Comparison of ENCODE assay signal across 17 mouse cellular contexts in genomic region chr8:121366655-121367054, GRCm38 (mm10).
A peak's percentile ranks its signal among the peaks of the same experiment; 100 is the strongest.
DNase-seq lines count a peak whose midpoint lies in the region; ATAC-seq and TF ChIP-seq lines count a peak whose summit lies in the region.
"Had no signal": no experiment of that assay in that cellular context is flagged by ENCODE, and none has a peak within 500 bp of the region (broad histone marks: within the 10 kb centered on the region; RNA-seq: fewer than 3 reads in every experiment).

No protein-coding gene starts in this region.

- no peak for ATAC-seq in heart, embryonic 11.5 days (replicated peaks; ENCODE audit: insufficient number of reproducible peaks, low FRiP score, low TSS enrichment)
- ATAC-seq in kidney, embryonic 14.5 days (ENCODE audit: low FRiP score, low TSS enrichment): 0 out of 2 replicates have a peak, but pooled peaks have one; percentile 26
- peak; percentile 53; the same call in 1 of the 2 replicates for ATAC-seq in lung, embryonic 15.5 days (ENCODE audit: borderline replicate concordance, extremely low read depth, low FRiP score, low TSS enrichment)
- ATAC-seq: activated CD4-positive, CD25-positive, alpha-beta regulatory T cell, adult 4 months; forebrain, embryonic 16.5 days; hindbrain, embryonic 16.5 days; Patski had no signal

- peaks cover 41% of the 10 kb centered on the region for H3K4me1 ChIP-seq in heart, embryonic 10.5 days
- H3K4me1 ChIP-seq in heart, embryonic 11.5 days (ENCODE audit: control insufficient read depth, insufficient read depth, low read length): peaks cover 3% of the 10 kb centered on the region; the same call in 1 of the 2 replicates
- H3K4me1 ChIP-seq in kidney, embryonic 14.5 days (ENCODE audit: control insufficient read depth, insufficient read depth, low read length): peaks cover 30% of the 10 kb centered on the region
- no peaks in the 10 kb centered on the region for H3K4me1 ChIP-seq in kidney, adult 2 months (ENCODE audit: control insufficient read depth, insufficient read depth, low read length)
- H3K4me1 ChIP-seq in lung, embryonic 15.5 days: peaks cover 20% of the 10 kb centered on the region
- H3K4me1 ChIP-seq in lung, adult 2 months (ENCODE audit: control insufficient read depth, insufficient read depth, low read length): no peaks in the 10 kb centered on the region

- no peaks in the 10 kb centered on the region for H3K36me3 ChIP-seq in heart, embryonic 10.5 days
- no peaks in the 10 kb centered on the region for H3K36me3 ChIP-seq in heart, embryonic 11.5 days (ENCODE audit: control insufficient read depth, insufficient read depth, low read length)
- H3K36me3 ChIP-seq in kidney, embryonic 14.5 days (ENCODE audit: control insufficient read depth, insufficient read depth, low read length): no peaks in the 10 kb centered on the region
- no peaks in the 10 kb centered on the region for H3K36me3 ChIP-seq in kidney, adult 2 months (ENCODE audit: control insufficient read depth, insufficient read depth, low read length)
- no peaks in the 10 kb centered on the region for H3K36me3 ChIP-seq in lung, embryonic 15.5 days
- H3K36me3 ChIP-seq: embryonic facial prominence, embryonic 13.5 days; limb, embryonic 15.5 days had no signal

- peaks cover 4% of the 10 kb centered on the region; the same call in 1 of the 2 replicates for H3K27me3 ChIP-seq in heart, embryonic 10.5 days (ENCODE audit: insufficient read depth, poor library complexity, severe bottlenecking)
- peaks cover 4% of the 10 kb centered on the region; the same call in 1 of the 2 replicates for H3K27me3 ChIP-seq in heart, embryonic 11.5 days (ENCODE audit: control insufficient read depth, insufficient read depth, low read length)
- H3K27me3 ChIP-seq in kidney, embryonic 14.5 days (ENCODE audit: control insufficient read depth, insufficient read depth, low read length): no peaks in the 10 kb centered on the region
- H3K27me3 ChIP-seq in kidney, adult 2 months (replicated peaks; ENCODE audit: control insufficient read depth, insufficient read depth, low read length): no peaks in the 10 kb centered on the region
- 0 out of 2 replicates have a peak, but pooled peaks cover 4% of the 10 kb centered on the region for H3K27me3 ChIP-seq in lung, embryonic 15.5 days

- no peak for TF ChIP-seq CTCF in kidney, adult 2 months (conservative IDR thresholded peaks at IDR 0.05; ENCODE audit: insufficient read depth, insufficient read length, low read depth, low read length)
- TF ChIP-seq CTCF in lung, adult 2 months (IDR thresholded peaks at IDR 0.05; ENCODE audit: insufficient read depth, low read length): no peak

- no peak overlapping the region for H3K4me2 ChIP-seq in heart, embryonic 11.5 days
- H3K4me2 ChIP-seq in kidney, embryonic 14.5 days (replicated peaks; ENCODE audit: low read depth, low read length): no peak overlapping the region
- no peak overlapping the region for H3K4me2 ChIP-seq in lung, embryonic 15.5 days
- H3K4me2 ChIP-seq: embryonic facial prominence, embryonic 13.5 days; limb, embryonic 15.5 days had no signal

- H3K9me3 ChIP-seq in heart, embryonic 10.5 days: no peaks in the 10 kb centered on the region
- no peaks in the 10 kb centered on the region for H3K9me3 ChIP-seq in heart, embryonic 11.5 days (replicated peaks; ENCODE audit: control insufficient read depth, low read length)
- no peaks in the 10 kb centered on the region for H3K9me3 ChIP-seq in kidney, embryonic 14.5 days (ENCODE audit: control insufficient read depth, low read length)
- H3K9me3 ChIP-seq in lung, embryonic 15.5 days: no peaks in the 10 kb centered on the region
- H3K9me3 ChIP-seq: limb, embryonic 15.5 days had no signal

- H3K27ac ChIP-seq in heart, embryonic 10.5 days: 0 out of 2 replicates have a peak overlapping the region, but pooled peaks have one; percentile 32
- H3K27ac ChIP-seq in heart, embryonic 11.5 days (ENCODE audit: low read depth, low read length): no peak overlapping the region
- no peak overlapping the region for H3K27ac ChIP-seq in kidney, embryonic 14.5 days (ENCODE audit: low read depth, low read length)
- H3K27ac ChIP-seq in kidney, adult 2 months (ENCODE audit: insufficient read depth, low read depth, low read length): no peak overlapping the region
- no peak overlapping the region for H3K27ac ChIP-seq in lung, embryonic 15.5 days
- H3K27ac ChIP-seq: embryonic facial prominence, embryonic 13.5 days; limb, embryonic 15.5 days had no signal

- no peak for TF ChIP-seq POLR2A in kidney, adult 2 months (IDR thresholded peaks at IDR 0.05; ENCODE audit: low read depth, low read length)
- TF ChIP-seq POLR2A in lung, adult 2 months (IDR thresholded peaks at IDR 0.05; ENCODE audit: borderline replicate concordance, extremely low read depth, low read depth, low read length): no peak

- no peak overlapping the region for H3K4me3 ChIP-seq in heart, embryonic 10.5 days
- no peak overlapping the region for H3K4me3 ChIP-seq in heart, embryonic 11.5 days (ENCODE audit: low read depth, low read length)
- H3K4me3 ChIP-seq in kidney, embryonic 14.5 days (ENCODE audit: low read length): no peak overlapping the region
- H3K4me3 ChIP-seq in kidney, adult 2 months (ENCODE audit: insufficient read depth, low read depth, low read length): no peak overlapping the region
- H3K4me3 ChIP-seq in lung, embryonic 15.5 days: no peak overlapping the region
- no peak overlapping the region for H3K4me3 ChIP-seq in lung, adult 2 months (replicated peaks; ENCODE audit: extremely low read depth, low read depth, low read length)
- H3K4me3 ChIP-seq: embryonic facial prominence, embryonic 13.5 days; limb, embryonic 15.5 days had no signal

- DNase-seq in heart, embryonic 10.5 days (ENCODE audit: low spot score): no peak
- no peak for DNase-seq in kidney, adult 2 months
- no peak for DNase-seq in lung, adult 2 months
- peak; percentile 38 to 71 for DNase-seq in lung, postnatal 4 days
- DNase-seq: adrenal gland, postnatal 14 days; cerebellum, adult 11-12 months; kidney, postnatal 14 days; thymus, adult 18-20 months had no signal

- no peak overlapping the region for H3K9ac ChIP-seq in heart, embryonic 11.5 days (ENCODE audit: low read depth, low read length)
- no peak overlapping the region for H3K9ac ChIP-seq in kidney, embryonic 14.5 days (ENCODE audit: low read depth, low read length)
- no peak overlapping the region for H3K9ac ChIP-seq in lung, embryonic 15.5 days
- H3K9ac ChIP-seq: embryonic facial prominence, embryonic 13.5 days; limb, embryonic 15.5 days had no signal

- WGBS in heart, embryonic 10.5 days: 74% methylated on average over 12 of the region's 12 CpGs
- 70% methylated on average over 12 of the region's 12 CpGs for WGBS in heart, embryonic 11.5 days (ENCODE audit: insufficient replicate concordance)
- 51% methylated on average over 12 of the region's 12 CpGs for WGBS in kidney, embryonic 14.5 days
- 84% methylated on average over 12 of the region's 12 CpGs for WGBS in kidney, adult 2 months
- 40% methylated on average over 12 of the region's 12 CpGs for WGBS in lung, embryonic 15.5 days
- 72% methylated on average over 12 of the region's 12 CpGs for WGBS in lung, adult 2 months

Comparison
In these comparisons a context has a peak if more than half of its experiments do, and no peak if none do; other contexts are left out.
1. DNase-seq: peak in lung, postnatal 4 days (2 of 2); none in heart, embryonic 10.5 days (single experiment), kidney, adult 2 months (single experiment) and lung, adult 2 months (single experiment).